Mouse (Mus musculus): Measurements from ENCODE around the gene Yes1.
"Not testable (repeated sequence)": the region's sequence is repeated elsewhere in the genome, so short reads cannot be mapped to it uniquely, and the experiment has no call there.

Gene Yes1

GRCm38 (mm10) chr5:32711485-32711884 is 100.5 kb downstream of the Yes1 start:
- DNase-seq: no peak

DNA sequence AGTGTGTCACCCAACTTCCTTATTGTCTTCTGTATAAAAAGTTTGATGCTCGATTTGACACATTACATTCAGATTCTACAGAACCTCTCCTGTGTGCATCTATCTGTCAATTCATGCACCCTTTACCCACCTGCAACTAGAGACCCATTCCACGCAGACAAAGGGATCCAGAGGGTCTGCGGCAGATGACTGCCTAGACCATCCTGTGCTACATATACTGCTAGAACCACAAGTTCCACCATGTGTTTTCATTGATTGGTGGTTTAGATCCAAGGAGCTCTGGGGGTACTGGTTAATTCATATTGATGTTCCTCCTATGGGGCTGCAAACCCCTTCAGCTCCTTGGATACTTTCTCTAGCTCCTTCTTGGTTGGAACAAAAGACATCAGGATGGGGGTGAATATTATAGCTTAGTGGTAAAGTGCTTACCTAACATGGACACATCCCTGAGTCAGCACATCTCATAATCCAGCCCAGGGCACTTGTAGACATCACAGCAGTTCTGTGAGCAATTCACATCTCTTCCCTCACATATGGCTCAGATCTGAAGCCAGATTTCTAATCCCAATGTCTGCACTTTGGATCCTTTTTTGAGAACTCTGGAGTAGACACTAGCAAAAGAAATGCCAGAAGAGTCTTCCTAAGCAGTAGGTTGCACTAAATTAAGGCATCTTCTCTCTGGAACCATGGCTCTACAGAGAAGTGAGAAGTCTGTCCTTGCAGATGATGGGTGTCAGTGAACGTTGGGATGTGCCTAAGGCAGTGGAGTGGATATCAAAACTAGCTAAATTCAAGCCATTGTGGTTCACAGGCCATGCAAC is 101.5 kb downstream of the Yes1 start:
- no peak for DNase-seq

DNA sequence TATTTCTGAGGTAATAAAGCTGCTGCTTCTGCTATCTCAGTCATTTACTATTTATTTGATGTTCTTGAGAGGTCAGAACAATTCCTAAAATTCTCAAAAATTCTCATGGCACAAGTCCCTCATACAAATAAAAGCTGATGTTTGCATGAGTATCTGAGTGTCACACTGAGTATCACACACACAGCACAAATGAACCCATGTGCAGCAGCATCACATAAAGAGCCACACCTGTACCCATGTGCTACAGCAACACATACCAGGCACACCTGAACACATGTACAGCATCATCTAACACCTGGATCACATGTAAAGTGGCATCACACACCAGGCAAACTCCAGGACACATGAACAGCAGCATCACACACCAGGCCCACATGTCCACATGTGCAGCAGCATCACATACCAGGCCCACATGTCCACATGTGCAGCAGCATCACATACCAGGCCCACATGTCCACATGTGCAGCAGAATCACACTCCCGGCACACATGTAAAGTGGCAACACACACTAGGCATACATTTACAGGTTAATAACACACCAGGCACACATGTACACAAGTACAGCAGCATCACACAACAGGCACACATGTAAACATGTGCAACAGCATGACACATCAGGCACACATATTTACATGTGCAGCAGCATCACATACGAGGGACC is 102.2 kb downstream of the Yes1 start:
- DNase-seq: no peak

GRCm38 (mm10) chr5:32713703-32714467 is 102.9 kb downstream of the Yes1 start:
- peak; percentile 98 for DNase-seq

- DNase-seq: no peak
Measured at GRCm38 (mm10) chr5:32717726-32718125, 106.8 kb downstream of the Yes1 start.

- no peak for DNase-seq
Measured at GRCm38 (mm10) chr5:32718916-32719315, 107.9 kb downstream of the Yes1 start.

DNA sequence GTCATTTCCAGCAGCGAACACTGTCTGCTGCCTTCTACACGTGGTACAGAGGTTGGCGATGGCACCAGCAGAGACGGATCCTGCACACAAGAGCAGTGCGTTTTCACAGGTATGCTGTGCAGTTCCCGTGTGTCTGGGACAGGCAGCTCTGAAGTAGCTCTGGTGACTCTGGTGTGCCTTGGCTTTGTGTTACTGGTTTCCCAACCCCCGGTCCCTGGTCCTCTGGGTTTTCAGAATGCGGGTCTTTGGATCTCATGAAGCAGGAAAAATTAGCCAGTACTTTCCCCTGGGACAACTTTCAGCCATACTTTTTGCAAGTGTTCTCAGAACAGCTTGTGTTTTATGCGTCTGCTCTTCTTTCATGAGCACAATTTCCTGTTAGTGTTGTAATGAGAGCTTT is 109.4 kb downstream of the Yes1 start:
- no peak for DNase-seq

- no peak for DNase-seq
Measured at GRCm38 (mm10) chr5:32721316-32721715, 110.3 kb downstream of the Yes1 start.

GRCm38 (mm10) chr5:32722263-32722662 is 111.3 kb downstream of the Yes1 start:
- no peak for DNase-seq

DNA sequence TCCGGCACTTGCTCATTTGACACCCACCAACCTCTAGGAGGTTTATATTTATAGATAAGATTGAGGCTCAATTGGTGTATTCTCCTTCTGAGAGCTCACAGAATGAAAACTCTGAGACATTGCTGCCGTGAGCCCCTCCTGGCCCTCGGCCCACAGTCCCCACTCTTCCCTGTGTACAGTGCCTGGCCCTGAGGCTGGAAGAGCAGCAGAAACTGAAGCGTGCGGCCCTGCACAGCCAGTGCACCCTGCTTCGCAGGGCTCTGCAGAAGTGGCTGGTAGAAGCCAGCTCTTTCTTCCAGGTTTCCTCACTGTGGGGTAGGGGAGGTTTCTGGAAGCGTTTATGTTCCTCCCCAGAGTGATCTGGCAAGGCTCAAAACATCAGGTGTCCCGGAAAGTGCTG is 111.7 kb downstream of the Yes1 start:
- DNase-seq: not testable (repeated sequence)

- no peak for DNase-seq
Measured at GRCm38 (mm10) chr5:32723981-32724380, 113.0 kb downstream of the Yes1 start.

DNA sequence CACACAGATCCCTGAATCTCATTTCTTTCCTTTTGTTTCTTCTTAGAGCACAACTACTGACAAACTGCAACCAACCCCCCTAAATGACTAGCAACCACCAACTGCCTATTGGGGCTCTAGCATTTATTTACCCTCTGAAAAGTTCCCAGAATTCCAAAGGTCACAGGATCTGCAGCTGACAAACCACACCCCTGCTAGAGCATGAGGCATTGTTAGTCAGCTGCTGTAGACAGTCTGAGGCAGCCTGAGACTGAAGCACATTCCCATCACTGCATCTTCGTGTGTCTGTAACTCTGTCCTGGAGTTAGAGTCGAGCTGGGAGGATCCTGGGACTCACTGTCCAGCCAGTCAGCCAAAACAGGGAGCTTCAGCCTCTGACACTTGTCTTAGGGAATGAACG is 114.4 kb downstream of the Yes1 start:
- DNase-seq: not testable (repeated sequence)

DNA sequence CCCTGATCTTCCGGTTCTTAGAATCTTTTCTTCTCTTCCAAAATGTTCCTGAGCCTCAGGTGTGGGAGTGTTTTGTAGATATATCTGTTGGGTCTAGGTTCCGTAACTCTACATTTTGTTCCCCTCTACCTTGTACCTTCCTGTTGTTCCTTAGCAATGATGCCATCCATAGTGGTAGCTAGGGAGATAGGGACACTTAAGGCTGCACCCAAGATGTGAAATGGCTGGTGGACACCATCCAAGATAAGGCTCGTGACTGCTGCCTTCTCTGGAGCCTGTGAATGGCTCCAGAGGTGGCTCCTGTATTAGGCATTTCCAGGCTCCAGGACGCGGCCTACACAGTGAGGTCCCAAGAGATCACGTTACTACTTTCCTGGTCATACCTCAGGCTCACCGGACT is 117.3 kb downstream of the Yes1 start:
- no peak for DNase-seq

- no peak for DNase-seq
Measured at GRCm38 (mm10) chr5:32728851-32729250, 117.9 kb downstream of the Yes1 start.

GRCm38 (mm10) chr5:32733892-32734291 is 122.9 kb downstream of the Yes1 start:
- not testable (repeated sequence) for DNase-seq

DNA sequence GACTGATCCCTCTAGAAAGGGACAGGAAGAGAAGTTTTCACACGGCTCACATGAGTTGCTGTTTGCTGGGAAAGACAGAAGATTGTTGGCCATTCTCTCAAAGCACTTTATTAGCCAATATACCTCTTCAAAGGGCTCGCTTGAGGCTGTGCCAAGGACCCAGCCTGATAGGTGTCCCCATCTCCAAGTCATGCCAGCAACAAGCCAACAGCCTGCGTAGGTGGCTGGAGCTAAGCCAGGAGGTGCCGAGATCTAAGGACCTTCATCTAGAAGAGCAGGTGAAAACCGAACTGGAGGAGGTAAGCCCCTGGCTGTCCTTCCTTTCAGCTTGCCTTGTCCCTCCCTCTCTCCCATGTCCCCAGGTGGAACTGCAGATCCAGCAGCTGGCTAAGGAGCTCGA is 124.8 kb downstream of the Yes1 start:
- DNase-seq: no peak

Data from cerebellum, adult 9-10 months (tissue).